Mouse (Mus musculus) liver, embryonic 16.5 days (tissue): ENCODE results near the gene Akt1. TPM values are rescaled to one million over a fixed set of nuclear protein-coding genes. Genes with fewer than 3 reads are reported as not detected.

Experiments
- ATAC-seq: fragments of 200-750 bp; cut with Nextera tagmentation; 2 replicates; pipeline ENCODE4 v1.8.0; 2017; ENCODE audit warnings: low read depth, mild to moderate bottlenecking, moderate number of reproducible peaks, moderate library complexity
- H3K27ac ChIP-seq: fragments of 300-500 bp; sonication (generic); 2 replicates; pipeline ENCODE4 v1.5.1; 2014; ENCODE audit warnings: mild to moderate bottlenecking, low read length
- H3K27me3 ChIP-seq: fragments of 300-500 bp; sonication (generic); 2 replicates; pipeline ENCODE4 v1.6.1; 2014; ENCODE audit warnings: low read depth, low read length, mixed read lengths; ENCODE audit not compliant: control insufficient read depth, insufficient read depth
- H3K36me3 ChIP-seq: fragments of 300-500 bp; sonication (generic); 2 replicates; pipeline ENCODE4 v1.6.1; 2014; ENCODE audit warnings: mild to moderate bottlenecking; ENCODE audit not compliant: control insufficient read depth, insufficient read depth
- H3K4me1 ChIP-seq: fragments of 300-500 bp; sonication (generic); 2 replicates; pipeline ENCODE4 v1.6.1; 2014; ENCODE audit warnings: low read depth, low read length, mixed read lengths; ENCODE audit not compliant: control insufficient read depth
- H3K4me2 ChIP-seq: fragments of 300-500 bp; sonication (generic); 2 replicates; pipeline ENCODE4 v1.6.1; 2014; ENCODE audit warnings: low read depth, low read length, mixed read lengths
- H3K4me3 ChIP-seq: fragments of 300-500 bp; sonication (generic); 2 replicates; pipeline ENCODE4 v1.5.1; 2014; ENCODE audit warnings: low read depth, mild to moderate bottlenecking, low read length
- H3K9ac ChIP-seq: fragments of 300-500 bp; sonication (generic); 2 replicates; pipeline ENCODE4 v1.6.1; 2014; ENCODE audit warnings: low read depth, low read length
- H3K9me3 ChIP-seq: fragments of 300-500 bp; sonication (generic); replicated peaks from 2 replicates; pipeline ENCODE4 v1.6.1; 2016; ENCODE audit warnings: low read length; ENCODE audit not compliant: control insufficient read depth
- WGBS: fragments of 180-500 bp; shearing (Covaris S2); extraction: QIAGEN DNeasy Blood & Tissue Kit; methylation state at CpG from one replicate; pipeline ENCODE4 v1.1.7; 2014; ENCODE audit not compliant: insufficient replicate concordance; 5-methylcytosine and 5-hydroxymethylcytosine counted together
- polyA plus RNA-seq: library from polyadenylated mRNA; unstranded; fragments of >200 nt; fragmentation: Nextera tagmentation; extraction: Ambion mirVana; gene quantifications from 2 replicates; pipeline ENCODE4 v1.2.1, GENCODE M21; 2015

Akt1 gene
- polyA plus RNA-seq, 1 experiment from 2014 or later, result 8.9 TPM

GRCm38 (mm10) chr12:112639526-112639925 lies 35.2 kb downstream of the Akt1 start:
- no peak overlapping the region for H3K9ac ChIP-seq
- H3K36me3 ChIP-seq, result no peaks in the 10 kb centered on the region; the same call in 1 of the 2 replicates
- no peak overlapping the region for H3K27ac ChIP-seq
- 73% methylated on average over 10 of the region's 10 CpGs for WGBS
- no peak overlapping the region for H3K4me2 ChIP-seq
- H3K4me1 ChIP-seq, result peaks cover 5% of the 10 kb centered on the region
- no peaks in the 10 kb centered on the region for H3K27me3 ChIP-seq
- no peak for ATAC-seq
- H3K4me3 ChIP-seq, result no peak overlapping the region
- no peaks in the 10 kb centered on the region for H3K9me3 ChIP-seq

- peak; percentile 9; the same call in 1 of the 2 replicates for ATAC-seq
- Histone ChIP-seq H3K27me3 (no peaks in the 10 kb centered on the region), H3K4me3 (no peak overlapping the region), H3K4me1 (peaks cover 44% of the 10 kb centered on the region), H3K4me2 (no peak overlapping the region), H3K9ac (no peak overlapping the region), H3K9me3 (no peaks in the 10 kb centered on the region), H3K36me3 (no peaks in the 10 kb centered on the region), H3K27ac (no peak overlapping the region; the same call in 1 of the 2 replicates)
- 59% methylated on average over 9 of the region's 9 CpGs for WGBS
Observed at GRCm38 (mm10) chr12:112633686-112634085, 41.0 kb downstream of the Akt1 start.

GRCm38 (mm10) chr12:112632907-112633306 lies 41.8 kb downstream of the Akt1 start:
- Histone ChIP-seq H3K9ac (no peak overlapping the region), H3K4me3 (no peak overlapping the region), H3K4me2 (0 out of 2 replicates have a peak overlapping the region, but pooled peaks have one; percentile 20), H3K36me3 (no peaks in the 10 kb centered on the region), H3K9me3 (no peaks in the 10 kb centered on the region), H3K27me3 (no peaks in the 10 kb centered on the region), H3K27ac (peak overlapping the region; percentile 59), H3K4me1 (peaks cover 45% of the 10 kb centered on the region)
- WGBS, result 35% methylated on average over 5 of the region's 5 CpGs
- ATAC-seq, result no peak

GRCm38 (mm10) chr12:112632084-112632777 lies 42.5 kb downstream of the Akt1 start:
- Histone ChIP-seq H3K4me1 (peaks cover 45% of the 10 kb centered on the region), H3K4me3 (no peak overlapping the region), H3K27ac (peak overlapping the region; percentile 59), H3K36me3 (no peaks in the 10 kb centered on the region), H3K9me3 (no peaks in the 10 kb centered on the region), H3K27me3 (no peaks in the 10 kb centered on the region), H3K9ac (no peak overlapping the region; the same call in 1 of the 2 replicates), H3K4me2 (peak overlapping the region; percentile 20; the same call in 1 of the 2 replicates)
- WGBS, result 52% methylated on average over 11 of the region's 11 CpGs
- ATAC-seq, result peak; percentile 9; the same call in 1 of the 2 replicates

- Histone ChIP-seq H3K4me2 (no peak overlapping the region), H3K9me3 (no peaks in the 10 kb centered on the region), H3K4me1 (peaks cover 45% of the 10 kb centered on the region), H3K9ac (no peak overlapping the region), H3K36me3 (no peaks in the 10 kb centered on the region), H3K4me3 (no peak overlapping the region), H3K27ac (peak overlapping the region; percentile 37), H3K27me3 (no peaks in the 10 kb centered on the region)
- WGBS, result 17% methylated on average over 1 of the region's 1 CpGs
- ATAC-seq, result no peak
Observed at GRCm38 (mm10) chr12:112631472-112631871, 43.2 kb downstream of the Akt1 start.

GRCm38 (mm10) chr12:112630796-112631195 lies 43.9 kb downstream of the Akt1 start:
- Histone ChIP-seq H3K4me2 (no peak overlapping the region), H3K9ac (no peak overlapping the region), H3K27me3 (no peaks in the 10 kb centered on the region), H3K9me3 (no peaks in the 10 kb centered on the region), H3K4me3 (no peak overlapping the region), H3K36me3 (no peaks in the 10 kb centered on the region), H3K4me1 (peaks cover 45% of the 10 kb centered on the region), H3K27ac (peak overlapping the region; percentile 33; the same call in 1 of the 2 replicates)
- no peak for ATAC-seq
- WGBS, result 56% methylated on average over 5 of the region's 5 CpGs

- H3K4me3 ChIP-seq, result no peak overlapping the region
- peaks cover 45% of the 10 kb centered on the region for H3K4me1 ChIP-seq
- H3K27me3 ChIP-seq, result no peaks in the 10 kb centered on the region
- no peak overlapping the region for H3K9ac ChIP-seq
- no peak overlapping the region for H3K27ac ChIP-seq
- no peaks in the 10 kb centered on the region for H3K36me3 ChIP-seq
- ATAC-seq, result no peak
- no peaks in the 10 kb centered on the region for H3K9me3 ChIP-seq
- WGBS, result 77% methylated on average over 12 of the region's 12 CpGs
- H3K4me2 ChIP-seq, result no peak overlapping the region
Observed at GRCm38 (mm10) chr12:112630029-112630428, 44.7 kb downstream of the Akt1 start.

GRCm38 (mm10) chr12:112628928-112629721 lies 45.6 kb downstream of the Akt1 start:
- H3K4me1 ChIP-seq, result peaks cover 45% of the 10 kb centered on the region
- H3K4me3 ChIP-seq, result no peak overlapping the region; the same call in 1 of the 2 replicates
- no peaks in the 10 kb centered on the region for H3K36me3 ChIP-seq
- peak; percentile 57 for ATAC-seq
- peak overlapping the region; percentile 83 for H3K27ac ChIP-seq
- no peak overlapping the region for H3K9ac ChIP-seq
- no peaks in the 10 kb centered on the region for H3K27me3 ChIP-seq
- H3K4me2 ChIP-seq, result peak overlapping the region; percentile 43
- WGBS, result 9% methylated on average over 19 of the region's 19 CpGs
- H3K9me3 ChIP-seq, result no peaks in the 10 kb centered on the region

- peak overlapping the region; percentile 53 for H3K27ac ChIP-seq
- H3K4me3 ChIP-seq, result no peak overlapping the region
- H3K4me1 ChIP-seq, result peaks cover 35% of the 10 kb centered on the region
- no peak overlapping the region for H3K4me2 ChIP-seq
- no peak overlapping the region for H3K9ac ChIP-seq
- WGBS, result 43% methylated on average over 6 of the region's 6 CpGs
- no peak for ATAC-seq
- H3K36me3 ChIP-seq, result no peaks in the 10 kb centered on the region
- no peaks in the 10 kb centered on the region for H3K27me3 ChIP-seq
- no peaks in the 10 kb centered on the region for H3K9me3 ChIP-seq
Observed at GRCm38 (mm10) chr12:112628197-112628596, 46.5 kb downstream of the Akt1 start.
